Mouse (Mus musculus) embryonic facial prominence, embryonic 15.5 days (tissue): ENCODE measurements at regions not wholly inside any gene's neighbourhood (a gene's known extent, or its start where the extent isn't known, plus 50 kb on each side); places are given as distances from the start of the nearest gene placed in this dataset.

ENCODE experiments used
- ATAC-seq: fragments of 200-750 bp; cut with Nextera tagmentation; 2 replicates; pipeline ENCODE4 v1.8.0; 2017; ENCODE audit warnings: low read depth, moderate TSS enrichment; ENCODE audit not compliant: insufficient number of reproducible peaks, low FRiP score, low TSS enrichment
- H3K27ac ChIP-seq: fragments of 300-500 bp; sonication (generic); replicated peaks from 2 replicates; pipeline ENCODE4 v1.5.1; 2015; ENCODE audit warnings: mild to moderate bottlenecking, inconsistent platforms
- H3K27me3 ChIP-seq: fragments of 300-500 bp; sonication (generic); 2 replicates; pipeline ENCODE4 v1.6.1; 2015; ENCODE audit warnings: inconsistent platforms
- H3K36me3 ChIP-seq: fragments of 300-500 bp; sonication (generic); 2 replicates; pipeline ENCODE4 v1.6.1; 2015; ENCODE audit warnings: mild to moderate bottlenecking, inconsistent platforms
- H3K4me1 ChIP-seq: fragments of 300-500 bp; sonication (generic); 2 replicates; pipeline ENCODE4 v1.6.1; 2015; ENCODE audit warnings: inconsistent platforms
- H3K4me2 ChIP-seq: fragments of 300-500 bp; sonication (generic); replicated peaks from 2 replicates; pipeline ENCODE4 v1.6.1; 2015; ENCODE audit warnings: mild to moderate bottlenecking, inconsistent platforms
- H3K4me3 ChIP-seq: fragments of 300-500 bp; sonication (generic); replicated peaks from 2 replicates; pipeline ENCODE4 v1.5.1; 2015; ENCODE audit warnings: mild to moderate bottlenecking, inconsistent platforms
- H3K9ac ChIP-seq: fragments of 300-500 bp; sonication (generic); 2 replicates; pipeline ENCODE4 v1.6.1; 2015; ENCODE audit warnings: inconsistent platforms
- H3K9me3 ChIP-seq: fragments of 300-500 bp; sonication (generic); replicated peaks from 2 replicates; pipeline ENCODE4 v1.6.1; 2016; ENCODE audit warnings: inconsistent platforms
- WGBS: fragments of 180-500 bp; shearing (Covaris S2); methylation state at CpG from one replicate; pipeline ENCODE4 v1.1.7; 2015; 5-methylcytosine and 5-hydroxymethylcytosine counted together

- no peaks in the 10 kb centered on the region for H3K36me3 ChIP-seq
- 89% methylated on average over 3 of the region's 3 CpGs for WGBS
- no peaks in the 10 kb centered on the region for H3K9me3 ChIP-seq
- H3K27ac ChIP-seq, result no peak overlapping the region
- ATAC-seq, result no peak
- no peak overlapping the region for H3K9ac ChIP-seq
- H3K4me3 ChIP-seq, result no peak overlapping the region
- H3K4me2 ChIP-seq, result no peak overlapping the region
- H3K4me1 ChIP-seq, result no peaks in the 10 kb centered on the region
- H3K27me3 ChIP-seq, result no peaks in the 10 kb centered on the region
Measured at GRCm38 (mm10) chr19:15851622-15852021, 95.5 kb downstream of the Psat1 start.

GRCm38 (mm10) chr19:15850722-15851121 is 96.4 kb downstream of the Psat1 start:
- Histone ChIP-seq H3K27ac (no peak overlapping the region), H3K4me3 (no peak overlapping the region)
- 54% methylated on average over 2 of the region's 2 CpGs for WGBS

GRCm38 (mm10) chr19:15849235-15849634 is 97.9 kb downstream of the Psat1 start:
- no peak overlapping the region for H3K4me2 ChIP-seq
- no peak overlapping the region for H3K4me3 ChIP-seq
- ATAC-seq, result no peak
- no peak overlapping the region for H3K9ac ChIP-seq
- no peaks in the 10 kb centered on the region for H3K36me3 ChIP-seq
- H3K9me3 ChIP-seq, result no peaks in the 10 kb centered on the region
- no peaks in the 10 kb centered on the region for H3K4me1 ChIP-seq
- no peak overlapping the region for H3K27ac ChIP-seq
- no peaks in the 10 kb centered on the region for H3K27me3 ChIP-seq
- WGBS, result 75% methylated on average over 4 of the region's 4 CpGs

More at GRCm38 (mm10) chr19:15850722-15851121, 96.4 kb downstream of the Psat1 start:
- H3K4me1 ChIP-seq, result no peaks in the 10 kb centered on the region
- no peak overlapping the region for H3K9ac ChIP-seq
- no peaks in the 10 kb centered on the region for H3K27me3 ChIP-seq
- no peaks in the 10 kb centered on the region for H3K9me3 ChIP-seq
- H3K36me3 ChIP-seq, result no peaks in the 10 kb centered on the region
- no peak overlapping the region for H3K4me2 ChIP-seq
- ATAC-seq, result no peak

- WGBS, result 31% methylated on average over 5 of the region's 5 CpGs
- ATAC-seq, result no peak
- Histone ChIP-seq H3K9ac (no peak overlapping the region), H3K4me2 (no peak overlapping the region), H3K4me1 (peaks cover 3% of the 10 kb centered on the region; the same call in 1 of the 2 replicates), H3K4me3 (no peak overlapping the region), H3K27ac (no peak overlapping the region), H3K9me3 (no peaks in the 10 kb centered on the region), H3K27me3 (no peaks in the 10 kb centered on the region), H3K36me3 (no peaks in the 10 kb centered on the region)
Measured at GRCm38 (mm10) chr19:15838327-15838726, 108.8 kb downstream of the Psat1 start.

- Histone ChIP-seq H3K27ac (peak overlapping the region; percentile 17; the same call in 1 of the 2 replicates), H3K27me3 (no peaks in the 10 kb centered on the region), H3K9me3 (no peaks in the 10 kb centered on the region), H3K4me3 (no peak overlapping the region), H3K36me3 (no peaks in the 10 kb centered on the region), H3K9ac (no peak overlapping the region), H3K4me2 (no peak overlapping the region), H3K4me1 (peaks cover 3% of the 10 kb centered on the region; the same call in 1 of the 2 replicates)
- WGBS, result 32% methylated on average over 1 of the region's 1 CpGs
- ATAC-seq, result no peak
Measured at GRCm38 (mm10) chr19:15837715-15838175, 109.4 kb downstream of the Psat1 start.

GRCm38 (mm10) chr19:15836956-15837714 is 110.0 kb downstream of the Psat1 start:
- 16% methylated on average over 7 of the region's 7 CpGs for WGBS
- no peak overlapping the region for H3K9ac ChIP-seq
- no peak overlapping the region; the same call in 1 of the 2 replicates for H3K4me2 ChIP-seq
- no peaks in the 10 kb centered on the region for H3K27me3 ChIP-seq
- no peaks in the 10 kb centered on the region for H3K36me3 ChIP-seq
- no peak overlapping the region for H3K27ac ChIP-seq
- peak; percentile 34; the same call in 1 of the 2 replicates for ATAC-seq
- H3K9me3 ChIP-seq, result no peaks in the 10 kb centered on the region
- H3K4me1 ChIP-seq, result peaks cover 3% of the 10 kb centered on the region; the same call in 1 of the 2 replicates
- H3K4me3 ChIP-seq, result no peak overlapping the region

- no peak overlapping the region for H3K9ac ChIP-seq
- ATAC-seq, result no peak
- H3K4me3 ChIP-seq, result no peak overlapping the region
- H3K4me2 ChIP-seq, result no peak overlapping the region
- H3K9me3 ChIP-seq, result no peaks in the 10 kb centered on the region
- peaks cover 3% of the 10 kb centered on the region; the same call in 1 of the 2 replicates for H3K4me1 ChIP-seq
- 56% methylated on average over 7 of the region's 7 CpGs for WGBS
- no peaks in the 10 kb centered on the region for H3K36me3 ChIP-seq
- H3K27me3 ChIP-seq, result no peaks in the 10 kb centered on the region
- H3K27ac ChIP-seq, result no peak overlapping the region
Measured at GRCm38 (mm10) chr19:15836201-15836955, 110.8 kb downstream of the Psat1 start.

- Histone ChIP-seq H3K4me3 (no peak overlapping the region), H3K4me2 (no peak overlapping the region), H3K9ac (no peak overlapping the region), H3K4me1 (no peaks in the 10 kb centered on the region; the same call in 1 of the 2 replicates), H3K27me3 (no peaks in the 10 kb centered on the region), H3K27ac (no peak overlapping the region), H3K9me3 (no peaks in the 10 kb centered on the region), H3K36me3 (no peaks in the 10 kb centered on the region)
- ATAC-seq, result no peak
Measured at GRCm38 (mm10) chr19:15830385-15830784, 116.8 kb downstream of the Psat1 start.

GRCm38 (mm10) chr19:15829158-15829557 is 118.0 kb downstream of the Psat1 start:
- Histone ChIP-seq H3K27ac (no peak overlapping the region), H3K9ac (no peak overlapping the region), H3K27me3 (no peaks in the 10 kb centered on the region), H3K4me1 (no peaks in the 10 kb centered on the region; the same call in 1 of the 2 replicates), H3K4me2 (no peak overlapping the region), H3K9me3 (no peaks in the 10 kb centered on the region), H3K4me3 (no peak overlapping the region), H3K36me3 (no peaks in the 10 kb centered on the region)
- 61% methylated on average over 5 of the region's 5 CpGs for WGBS
- ATAC-seq, result no peak

- H3K4me3 ChIP-seq, result no peak overlapping the region
- WGBS, result 79% methylated on average over 10 of the region's 10 CpGs
- ATAC-seq, result no peak
- H3K4me1 ChIP-seq, result no peaks in the 10 kb centered on the region; the same call in 1 of the 2 replicates
- no peak overlapping the region for H3K27ac ChIP-seq
- no peak overlapping the region for H3K4me2 ChIP-seq
- H3K36me3 ChIP-seq, result no peaks in the 10 kb centered on the region
- H3K9ac ChIP-seq, result no peak overlapping the region
- H3K9me3 ChIP-seq, result no peaks in the 10 kb centered on the region
- H3K27me3 ChIP-seq, result no peaks in the 10 kb centered on the region
Measured at GRCm38 (mm10) chr19:15827990-15828705, 119.0 kb downstream of the Psat1 start.
